Mouse (Mus musculus): ENCODE measurements around the gene Bcl2. TPM values are rescaled to one million over a fixed set of nuclear protein-coding genes. Genes with fewer than 3 reads are reported as not detected.
A peak's percentile ranks its signal among the peaks of the same experiment; 100 is the strongest.
"Not testable (repeated sequence)": the region's sequence is repeated elsewhere in the genome, so short reads cannot be mapped to it uniquely, and the experiment has no call there.

Bcl2 gene
- total RNA-seq (2021) = 10 to 100 TPM in 1 of 2 experiments, 1 to 10 TPM in 1; 9.1 to 10.2 TPM

- DNase-seq = peak; percentile 74 to 84
- intact Hi-C loops (cut with DNase I) = loop anchor here (2.0 to 5.0 kb wide), 3 partner anchors 47 to 542 kb away; partner anchors contain the start of gene Phlpp1
Observed at GRCm38 (mm10) chr1:106713621-106714529, at the start of gene Bcl2. TSS of gene Bcl2 (minus strand) at chr1:106714274.

- intact Hi-C loops (cut with DNase I) = loop anchor here (2.0 kb wide), 1 partner anchor 34 kb away; no protein-coding TSS in a partner anchor
- DNase-seq = no peak
Observed at GRCm38 (mm10) chr1:106760750-106761149, 46.7 kb upstream of the Bcl2 start.

GRCm38 (mm10) chr1:106759572-106760435, 45.7 kb upstream of the Bcl2 start, which contains the start of gene Kdsr:
TSS of gene Kdsr (minus strand) at chr1:106759727.
- DNase-seq = peak; percentile 97 to 98
- intact Hi-C loops (cut with DNase I) = loop anchor here (1.0 to 2.0 kb wide), 2 partner anchors 35 to 215 kb away; no protein-coding TSS in a partner anchor

- intact Hi-C loops (cut with DNase I) = loop anchor here (1.0 kb wide), 1 partner anchor 214 kb away; no protein-coding TSS in a partner anchor
- peak; percentile 35 to 40 for DNase-seq
Observed at GRCm38 (mm10) chr1:106758734-106759571, 44.9 kb upstream of the Bcl2 start.

- intact Hi-C loops (cut with DNase I) = no loop called here
- peak in 1 of 2 experiments; percentile 10 for DNase-seq
Observed at GRCm38 (mm10) chr1:106756633-106757032, 42.6 kb upstream of the Bcl2 start.

GRCm38 (mm10) chr1:106752013-106752412, 37.9 kb upstream of the Bcl2 start:
- intact Hi-C loops (cut with DNase I) = no loop called here
- DNase-seq = no peak

GRCm38 (mm10) chr1:106750656-106751055, 36.6 kb upstream of the Bcl2 start:
- DNase-seq = peak in 1 of 2 experiments; percentile 40
- intact Hi-C loops (cut with DNase I) = no loop called here

GRCm38 (mm10) chr1:106748555-106749315, 34.7 kb upstream of the Bcl2 start:
- intact Hi-C loops (cut with DNase I) = no loop called here
- DNase-seq = no peak

- no peak for DNase-seq
- intact Hi-C loops (cut with DNase I) = no loop called here
Observed at GRCm38 (mm10) chr1:106742980-106743379, 28.9 kb upstream of the Bcl2 start.

- no peak for DNase-seq
- intact Hi-C loops (cut with DNase I) = no loop called here
Observed at GRCm38 (mm10) chr1:106740735-106741134, 26.7 kb upstream of the Bcl2 start.

- intact Hi-C loops (cut with DNase I) = loop anchor here (5.0 kb wide), 1 partner anchor 313 kb away; no protein-coding TSS in a partner anchor
- no peak for DNase-seq
Observed at GRCm38 (mm10) chr1:106739810-106740209, 25.7 kb upstream of the Bcl2 start.

- intact Hi-C loops (cut with DNase I) = loop anchor here (5.0 kb wide), 1 partner anchor 311 kb away; no protein-coding TSS in a partner anchor
- DNase-seq = no peak
Observed at GRCm38 (mm10) chr1:106738092-106738491, 24.0 kb upstream of the Bcl2 start.

- intact Hi-C loops (cut with DNase I) = loop anchor here (5.0 kb wide), 1 partner anchor 309 kb away; no protein-coding TSS in a partner anchor
Observed at GRCm38 (mm10) chr1:106736211-106736610, 22.1 kb upstream of the Bcl2 start.

GRCm38 (mm10) chr1:106735586-106735985, 21.5 kb upstream of the Bcl2 start:
- intact Hi-C loops (cut with DNase I) = loop anchor here (5.0 kb wide), 1 partner anchor 308 kb away; no protein-coding TSS in a partner anchor
- peak in 1 of 2 experiments; percentile 40 for DNase-seq

More at GRCm38 (mm10) chr1:106736211-106736610, 22.1 kb upstream of the Bcl2 start:
- DNase-seq = no peak

- DNase-seq = no peak
- intact Hi-C loops (cut with DNase I) = loop anchor here (10.0 kb wide), 1 partner anchor 647 kb away; no protein-coding TSS in a partner anchor
Observed at GRCm38 (mm10) chr1:106722061-106722460, 8.0 kb upstream of the Bcl2 start.

GRCm38 (mm10) chr1:106717736-106718135, 3.7 kb upstream of the Bcl2 start:
- intact Hi-C loops (cut with DNase I) = loop anchor here (1.0 to 5.0 kb wide), 5 partner anchors 100 to 292 kb away; no protein-coding TSS in a partner anchor
- DNase-seq = not testable (repeated sequence)

GRCm38 (mm10) chr1:106717071-106717601, 3.1 kb upstream of the Bcl2 start:
- intact Hi-C loops (cut with DNase I) = loop anchor here (1.0 to 5.0 kb wide), 5 partner anchors 100 to 292 kb away; no protein-coding TSS in a partner anchor
- DNase-seq = peak; percentile 81 to 89

GRCm38 (mm10) chr1:106716141-106716540, 2.1 kb upstream of the Bcl2 start:
- DNase-seq = no peak
- intact Hi-C loops (cut with DNase I) = loop anchor here (5.0 kb wide), 2 partner anchors 101 to 166 kb away; no protein-coding TSS in a partner anchor
